Mouse (Mus musculus) heart, postnatal 0 days (tissue): Measurements from ENCODE around the gene Gchfr. TPM values are rescaled to one million over a fixed set of nuclear protein-coding genes. Genes with fewer than 3 reads are reported as not detected.

Experiments used
- ATAC-seq: fragments of 200-750 bp; cut with Nextera tagmentation; 2 replicates; pipeline ENCODE4 v1.8.0; 2017; ENCODE audit warnings: low read depth, moderate number of reproducible peaks, moderate library complexity; ENCODE audit not compliant: insufficient read depth
- DNase-seq: peaks from one replicate; pipeline ENCODE4 v3.0.0-alpha.2; 2016; ENCODE audit warnings: low spot score
- H3K27ac ChIP-seq: fragments of 300-500 bp; sonication (generic); 2 replicates; pipeline ENCODE4 v1.5.1; 2014; ENCODE audit warnings: low read depth, mild to moderate bottlenecking
- H3K27me3 ChIP-seq: fragments of 300-500 bp; sonication (generic); 2 replicates; pipeline ENCODE4 v1.6.1; 2014; ENCODE audit warnings: low read length, mixed read lengths; ENCODE audit not compliant: control insufficient read depth, insufficient read depth
- H3K36me3 ChIP-seq: fragments of 300-500 bp; sonication (generic); replicated peaks from 2 replicates; pipeline ENCODE4 v1.6.1; 2014; ENCODE audit warnings: low read length, mixed read lengths; ENCODE audit not compliant: control insufficient read depth, insufficient read depth
- H3K4me1 ChIP-seq: fragments of 300-500 bp; sonication (generic); 2 replicates; pipeline ENCODE4 v1.6.1; 2014; ENCODE audit warnings: antibody characterized with exemption; ENCODE audit not compliant: control insufficient read depth, insufficient read depth
- H3K4me2 ChIP-seq: fragments of 300-500 bp; sonication (generic); 2 replicates; pipeline ENCODE4 v1.6.1; 2014; ENCODE audit warnings: low read depth, mild to moderate bottlenecking, low read length, moderate library complexity
- H3K4me3 ChIP-seq: fragments of 300-500 bp; sonication (generic); 2 replicates; pipeline ENCODE4 v1.5.1; 2014; ENCODE audit warnings: low read depth, low read length
- H3K9ac ChIP-seq: fragments of 300-500 bp; sonication (generic); replicated peaks from 2 replicates; pipeline ENCODE4 v1.6.1; 2014; ENCODE audit warnings: low read depth, low read length, mixed read lengths
- H3K9me3 ChIP-seq: fragments of 300-500 bp; sonication (generic); replicated peaks from 2 replicates; pipeline ENCODE4 v1.6.1; 2016; ENCODE audit warnings: low read length; ENCODE audit not compliant: control insufficient read depth
- CTCF ChIP-seq: IDR thresholded peaks from 2 replicates; pipeline ENCODE4 v1.5.1; 2016; ENCODE audit warnings: antibody characterized with exemption, control low read depth, low read depth
- EP300 ChIP-seq: IDR thresholded peaks from 2 replicates; pipeline ENCODE4 v1.6.1; 2016; ENCODE audit warnings: antibody characterized with exemption, low read depth
- WGBS: fragments of 180-500 bp; shearing (Covaris S2); extraction: QIAGEN DNeasy Blood & Tissue Kit; methylation state at CpG from one replicate; pipeline ENCODE4 v1.1.7; 2014; 5-methylcytosine and 5-hydroxymethylcytosine counted together
- polyA plus RNA-seq: library from polyadenylated mRNA; unstranded; fragments of >200 nt; fragmentation: Nextera tagmentation; extraction: Ambion mirVana; gene quantifications from 2 replicates; pipeline ENCODE4 v1.2.1, GENCODE M21; 2015
- total RNA-seq: library from RNA; depleted of rRNA; stranded (reverse); fragments of >200 nt; gene quantifications from 2 replicates; pipeline ENCODE4 v1.2.3, GENCODE M21; 2014; ENCODE audit warnings: low replicate concordance

The Gchfr gene
- total and polyA plus RNA-seq, 2 experiments from 2014 or later, result 5.6 to 12.0 TPM

- H3K27ac ChIP-seq, result no peak overlapping the region
- no peak for TF ChIP-seq CTCF
- H3K4me1 ChIP-seq, result peaks cover 14% of the 10 kb centered on the region
- no peak overlapping the region for H3K4me3 ChIP-seq
- no peaks in the 10 kb centered on the region for H3K36me3 ChIP-seq
- no peak for DNase-seq
- H3K9ac ChIP-seq, result no peak overlapping the region
- no peaks in the 10 kb centered on the region for H3K9me3 ChIP-seq
- H3K27me3 ChIP-seq, result peaks cover 9% of the 10 kb centered on the region; the same call in 1 of the 2 replicates
- ATAC-seq, result no peak
- H3K4me2 ChIP-seq, result no peak overlapping the region
Measured at GRCm38 (mm10) chr2:119165401-119165800, 2.2 kb upstream of the Gchfr start.

- no peak overlapping the region for H3K27ac ChIP-seq
- no peak for TF ChIP-seq CTCF
- no peak for TF ChIP-seq EP300
- H3K4me2 ChIP-seq, result peak overlapping the region; percentile 85
Measured at GRCm38 (mm10) chr2:119167866-119168256, 288 bp downstream of the Gchfr start.

GRCm38 (mm10) chr2:119170282-119170681 is 2.7 kb downstream of the Gchfr start:
- Histone ChIP-seq H3K4me1 (peaks cover 15% of the 10 kb centered on the region), H3K9ac (no peak overlapping the region), H3K27me3 (peaks cover 9% of the 10 kb centered on the region; the same call in 1 of the 2 replicates), H3K27ac (no peak overlapping the region), H3K9me3 (no peaks in the 10 kb centered on the region), H3K36me3 (no peaks in the 10 kb centered on the region), H3K4me2 (no peak overlapping the region), H3K4me3 (no peak overlapping the region)
- ATAC-seq, result no peak
- no peak for DNase-seq
- TF ChIP-seq EP300 (no peak), CTCF (no peak)
- WGBS, result 87% methylated on average over 2 of the region's 2 CpGs

More at GRCm38 (mm10) chr2:119167866-119168256, 288 bp downstream of the Gchfr start:
- Histone ChIP-seq H3K4me1 (peaks cover 7% of the 10 kb centered on the region), H3K9ac (peak overlapping the region; percentile 22; the same call in 1 of the 2 replicates), H3K36me3 (no peaks in the 10 kb centered on the region), H3K4me3 (peak overlapping the region; percentile 53), H3K9me3 (no peaks in the 10 kb centered on the region), H3K27me3 (peaks cover 9% of the 10 kb centered on the region; the same call in 1 of the 2 replicates)
- no peak for ATAC-seq
- 6% methylated on average over 23 of the region's 26 CpGs for WGBS
- DNase-seq, result no peak

- no peak for TF ChIP-seq EP300
- TF ChIP-seq CTCF, result no peak
- H3K36me3 ChIP-seq, result no peaks in the 10 kb centered on the region
- DNase-seq, result no peak
- H3K9ac ChIP-seq, result no peak overlapping the region
- H3K4me1 ChIP-seq, result peaks cover 15% of the 10 kb centered on the region
- H3K4me3 ChIP-seq, result no peak overlapping the region
- H3K27me3 ChIP-seq, result no peaks in the 10 kb centered on the region; the same call in 1 of the 2 replicates
- no peak overlapping the region for H3K27ac ChIP-seq
- no peak overlapping the region for H3K4me2 ChIP-seq
- ATAC-seq, result no peak
- no peaks in the 10 kb centered on the region for H3K9me3 ChIP-seq
- WGBS, result 39% methylated on average over 8 of the region's 8 CpGs
Measured at GRCm38 (mm10) chr2:119171574-119171973, 4.0 kb downstream of the Gchfr start.

- Histone ChIP-seq H3K4me2 (no peak overlapping the region), H3K27ac (no peak overlapping the region), H3K4me1 (peaks cover 15% of the 10 kb centered on the region; the same call in 1 of the 2 replicates), H3K27me3 (no peaks in the 10 kb centered on the region), H3K36me3 (no peaks in the 10 kb centered on the region), H3K9ac (no peak overlapping the region), H3K9me3 (no peaks in the 10 kb centered on the region), H3K4me3 (no peak overlapping the region)
- TF ChIP-seq EP300, result no peak
- 89% methylated on average over 7 of the region's 7 CpGs for WGBS
- DNase-seq, result no peak
- no peak for ATAC-seq
Measured at GRCm38 (mm10) chr2:119172446-119172845, 4.9 kb downstream of the Gchfr start.

GRCm38 (mm10) chr2:119172862-119173576 is 5.4 kb downstream of the Gchfr start:
- H3K9me3 ChIP-seq, result no peaks in the 10 kb centered on the region
- no peak overlapping the region for H3K27ac ChIP-seq
- no peaks in the 10 kb centered on the region; the same call in 1 of the 2 replicates for H3K36me3 ChIP-seq
- H3K4me3 ChIP-seq, result 0 out of 2 replicates have a peak overlapping the region, but pooled peaks have one; percentile 3
- peak overlapping the region; percentile 39 for H3K4me2 ChIP-seq
- no peaks in the 10 kb centered on the region for H3K27me3 ChIP-seq
- ATAC-seq (peak; percentile 82), DNase-seq (peak; percentile 79)
- peaks cover 11% of the 10 kb centered on the region; the same call in 1 of the 2 replicates for H3K4me1 ChIP-seq
- WGBS, result 12% methylated on average over 13 of the region's 13 CpGs
- no peak for TF ChIP-seq CTCF
- TF ChIP-seq EP300, result no peak
- H3K9ac ChIP-seq, result no peak overlapping the region
